Mouse (Mus musculus): Measurements from ENCODE around the gene Kcnmb1. TPM values are rescaled to one million over a fixed set of nuclear protein-coding genes. Genes with fewer than 3 reads are reported as not detected.
A peak's percentile ranks its signal among the peaks of the same experiment; 100 is the strongest.

Gene Kcnmb1
- polyA plus RNA-seq, 1 experiment from 2014 or later: 0.66 TPM

DNA sequence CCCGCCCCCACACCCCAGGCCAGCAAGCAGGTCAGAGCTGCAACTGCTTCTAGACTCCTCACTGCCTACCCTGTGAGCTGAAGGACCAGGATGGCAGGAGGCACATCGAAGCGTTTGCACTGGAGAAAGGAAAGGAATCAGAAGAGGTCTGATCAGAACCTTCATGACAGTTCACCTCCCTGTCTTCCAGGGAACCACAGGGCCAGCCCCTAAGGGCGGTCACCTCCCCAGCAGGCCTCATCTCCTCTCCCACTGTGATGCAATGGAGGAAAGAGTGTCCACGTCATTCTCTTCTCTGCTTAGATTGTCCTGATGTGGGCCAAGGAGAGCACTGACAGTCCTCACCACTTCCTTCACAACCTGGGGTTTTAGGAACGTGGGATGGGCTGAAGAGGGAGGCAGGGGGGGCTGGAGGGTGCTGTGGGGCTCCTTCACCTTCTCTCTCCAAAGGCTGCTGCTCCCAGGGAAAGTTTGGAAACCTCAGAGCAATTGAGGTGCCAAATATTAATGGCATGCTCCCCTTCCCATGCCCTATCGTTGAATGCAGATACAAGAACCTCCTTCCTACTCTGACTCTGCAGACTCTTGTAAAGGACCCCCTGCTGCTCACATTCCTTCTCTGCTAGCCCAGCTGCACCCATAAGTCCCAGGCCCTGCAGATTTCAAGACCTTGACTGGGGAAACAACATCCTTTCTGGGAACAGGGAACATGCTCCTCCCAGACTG lies 47.5 kb downstream of the Kcnmb1 start:
- Histone ChIP-seq H3K4me3 (ENCODE audit: low read depth, low read length) (no peak overlapping the region), H3K4me2 (replicated peaks; ENCODE audit: low read depth, low read length) (no peak overlapping the region), H3K36me3 (ENCODE audit: insufficient read depth, low read length) (no peaks in the 10 kb centered on the region), H3K27me3 (replicated peaks; ENCODE audit: insufficient read depth, low read length) (no peaks in the 10 kb centered on the region), H3K27ac (ENCODE audit: low read length) (0 out of 2 replicates have a peak overlapping the region, but pooled peaks have one; percentile 26), H3K9ac (replicated peaks; ENCODE audit: low read depth) (no peak overlapping the region), H3K9me3 (ENCODE audit: low read length) (no peaks in the 10 kb centered on the region), H3K4me1 (ENCODE audit: insufficient read depth, low read depth, low read length) (no peaks in the 10 kb centered on the region; the same call in 1 of the 2 replicates)
- ATAC-seq (peak; percentile 60), DNase-seq (ENCODE audit: low spot score) (peak; percentile 18)
- TF ChIP-seq CTCF (IDR thresholded peaks at IDR 0.05): no peak
- no peak for TF ChIP-seq EP300 (IDR thresholded peaks at IDR 0.05)
- WGBS: 64% methylated on average over 7 of the region's 7 CpGs

DNA sequence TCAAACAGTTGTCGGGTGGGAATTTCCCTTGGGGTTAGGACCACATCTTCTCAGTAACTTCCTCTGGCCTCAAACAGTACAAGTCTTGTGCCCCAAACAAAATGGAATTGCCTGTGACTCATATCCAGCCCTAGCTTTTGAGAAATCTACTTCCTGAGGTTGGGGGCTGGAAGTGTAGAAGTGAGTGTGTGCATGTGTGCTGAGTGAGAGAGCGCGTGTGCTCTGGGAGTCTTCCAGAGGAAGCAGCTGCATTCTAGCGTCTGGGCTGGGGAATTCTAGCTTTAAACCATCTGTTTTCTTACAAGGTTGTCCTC lies 48.0 kb downstream of the Kcnmb1 start:
- Histone ChIP-seq H3K36me3 (ENCODE audit: insufficient read depth, low read length) (no peaks in the 10 kb centered on the region), H3K4me3 (ENCODE audit: low read depth, low read length) (no peak overlapping the region), H3K27me3 (replicated peaks; ENCODE audit: insufficient read depth, low read length) (no peaks in the 10 kb centered on the region), H3K9ac (replicated peaks; ENCODE audit: low read depth) (no peak overlapping the region), H3K4me1 (ENCODE audit: insufficient read depth, low read depth, low read length) (no peaks in the 10 kb centered on the region; the same call in 1 of the 2 replicates), H3K4me2 (replicated peaks; ENCODE audit: low read depth, low read length) (no peak overlapping the region), H3K9me3 (ENCODE audit: low read length) (no peaks in the 10 kb centered on the region), H3K27ac (ENCODE audit: low read length) (no peak overlapping the region)
- 40% methylated on average over 4 of the region's 4 CpGs for WGBS
- peak; percentile 68 for ATAC-seq
- TF ChIP-seq EP300 (IDR thresholded peaks at IDR 0.05) (no peak), CTCF (IDR thresholded peaks at IDR 0.05) (no peak)
- peak; percentile 64 for DNase-seq (ENCODE audit: low spot score)

DNA sequence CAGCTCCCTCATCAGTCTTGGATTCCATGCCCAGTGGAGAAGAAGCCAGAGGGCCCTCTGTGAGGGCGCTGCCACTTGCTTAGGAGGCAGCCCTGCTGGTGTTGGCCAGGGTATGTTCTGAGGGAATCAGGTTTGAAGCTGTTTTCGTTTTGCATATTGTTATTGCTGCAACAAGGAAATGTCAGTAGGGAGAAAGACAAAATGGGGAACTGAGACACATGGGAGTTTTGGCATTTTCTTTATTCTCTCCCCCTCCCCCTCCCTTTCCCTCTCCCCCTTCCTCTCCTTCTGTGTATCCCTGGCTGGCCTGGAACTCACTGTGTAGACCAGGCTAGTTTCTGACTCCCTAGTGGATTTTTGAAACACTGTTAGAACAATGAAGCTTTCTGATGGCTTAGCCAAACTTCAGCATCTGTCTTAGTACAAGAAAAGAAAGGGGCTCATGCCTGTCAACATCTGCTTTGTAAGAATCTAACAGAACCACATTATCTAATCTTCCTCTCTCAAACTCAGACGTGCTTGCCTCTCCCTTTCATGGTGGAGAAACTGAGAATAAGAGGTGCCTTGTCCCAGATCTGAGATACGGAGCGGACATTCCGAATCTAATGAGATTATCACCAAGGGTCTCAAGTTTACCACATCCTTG lies 49.3 kb downstream of the Kcnmb1 start:
- Histone ChIP-seq H3K36me3 (ENCODE audit: insufficient read depth, low read length) (no peaks in the 10 kb centered on the region), H3K9me3 (ENCODE audit: low read length) (no peaks in the 10 kb centered on the region), H3K27ac (ENCODE audit: low read length) (no peak overlapping the region), H3K9ac (replicated peaks; ENCODE audit: low read depth) (no peak overlapping the region), H3K27me3 (replicated peaks; ENCODE audit: insufficient read depth, low read length) (no peaks in the 10 kb centered on the region), H3K4me1 (ENCODE audit: insufficient read depth, low read depth, low read length) (no peaks in the 10 kb centered on the region; the same call in 1 of the 2 replicates), H3K4me2 (replicated peaks; ENCODE audit: low read depth, low read length) (no peak overlapping the region), H3K4me3 (ENCODE audit: low read depth, low read length) (no peak overlapping the region)
- TF ChIP-seq EP300 (IDR thresholded peaks at IDR 0.05): no peak
- TF ChIP-seq CTCF (IDR thresholded peaks at IDR 0.05): no peak
- DNase-seq (ENCODE audit: low spot score) (peak; percentile 6), ATAC-seq (no peak)
- 65% methylated on average over 6 of the region's 6 CpGs for WGBS

Other genes with a start within 250 kb of the Kcnmb1 start
- 0.18 and 0.27 TPM in 2 replicates for gene Kcnip1, start 30.1 kb downstream of the Kcnmb1 start, polyA plus RNA-seq (2015; fragmentation: Nextera tagmentation; extraction: Ambion mirVana)
- 4.5 and 4.9 TPM in 2 replicates for gene Lcp2, start 83.9 kb downstream of the Kcnmb1 start, polyA plus RNA-seq (2015; fragmentation: Nextera tagmentation; extraction: Ambion mirVana)
- not detected in 2 replicates for gene 4930469K13Rik, start 135.5 kb downstream of the Kcnmb1 start, polyA plus RNA-seq (2015; fragmentation: Nextera tagmentation; extraction: Ambion mirVana)
- gene Foxi1, start 245.1 kb downstream of the Kcnmb1 start, polyA plus RNA-seq (2015; fragmentation: Nextera tagmentation; extraction: Ambion mirVana): not detected in 2 replicates

Data from lung, postnatal 0 days (tissue).